Mouse (Mus musculus) c-Kit-positive CD71-positive TER-119-negative erythroid progenitor cells, embryonic 14.5 days (primary cell): ENCODE measurements around the gene Rd3l.
"Not testable (repeated sequence)": the region's sequence is repeated elsewhere in the genome, so short reads cannot be mapped to it uniquely, and the experiment has no call there.

Experiments
- DNase-seq: peaks from one replicate; pipeline ENCODE4 v3.0.0-alpha.2; 2013; ENCODE audit warnings: low read depth

Gene Rd3l

GRCm38 (mm10) chr12:111966683-111967173 lies 14.4 kb downstream of the Rd3l start, which contains the start of gene Atp5mpl:
TSS of gene Atp5mpl (minus strand) at chr12:111966977.
- DNase-seq = peak; percentile 85

- DNase-seq = no peak
These were observed 17.8 kb downstream of the Rd3l start for GRCm38 (mm10) chr12:111963339-111963738.

- peak; percentile 67 for DNase-seq
These were observed 22.8 kb downstream of the Rd3l start for GRCm38 (mm10) chr12:111958101-111958865.

- no peak for DNase-seq
These were observed 24.9 kb downstream of the Rd3l start for GRCm38 (mm10) chr12:111956173-111956572.

- no peak for DNase-seq
These were observed 29.4 kb downstream of the Rd3l start for GRCm38 (mm10) chr12:111951701-111952100.

GRCm38 (mm10) chr12:111950486-111950885 lies 30.6 kb downstream of the Rd3l start:
- DNase-seq = no peak

- DNase-seq = no peak
These were observed 34.4 kb downstream of the Rd3l start for GRCm38 (mm10) chr12:111946716-111947115.

GRCm38 (mm10) chr12:111945765-111946655 lies 35.1 kb downstream of the Rd3l start:
- not testable (repeated sequence) for DNase-seq

GRCm38 (mm10) chr12:111945115-111945514 lies 36.0 kb downstream of the Rd3l start:
- no peak for DNase-seq

GRCm38 (mm10) chr12:111944065-111944987 lies 36.8 kb downstream of the Rd3l start:
- DNase-seq = not testable (repeated sequence)

- no peak for DNase-seq
These were observed 37.6 kb downstream of the Rd3l start for GRCm38 (mm10) chr12:111943421-111944064.

GRCm38 (mm10) chr12:111938623-111939177 lies 42.4 kb downstream of the Rd3l start:
- DNase-seq = no peak

GRCm38 (mm10) chr12:111936706-111937550 lies 44.2 kb downstream of the Rd3l start:
- DNase-seq = no peak

GRCm38 (mm10) chr12:111933971-111934370 lies 47.1 kb downstream of the Rd3l start:
- DNase-seq = no peak

- no peak for DNase-seq
These were observed 47.9 kb downstream of the Rd3l start for GRCm38 (mm10) chr12:111933032-111933704.

- no peak for DNase-seq
These were observed 48.6 kb downstream of the Rd3l start for GRCm38 (mm10) chr12:111932513-111932912.

- no peak for DNase-seq
These were observed 49.6 kb downstream of the Rd3l start for GRCm38 (mm10) chr12:111931411-111932025.
